Mouse (Mus musculus) cerebellum, adult (tissue): ENCODE results near the gene Mydgf.
A peak's percentile ranks its signal among the peaks of the same experiment; 100 is the strongest.

Experiments
- ATAC-seq: cut with Nextera tagmentation; 2 replicates; pipeline ENCODE4 v1.9.2; 2017; ENCODE audit warnings: mild to moderate bottlenecking, moderate library complexity, mixed read lengths; ENCODE audit not compliant: insufficient number of reproducible peaks, low FRiP score, low TSS enrichment

The Mydgf gene

GRCm38 (mm10) chr17:56183658-56184103, at the start of gene Mydgf:
Mydgf (minus strand) TSS chr17:56183920.
- ATAC-seq, result peak; percentile 88

- ATAC-seq, result no peak
Measured at GRCm38 (mm10) chr17:56233389-56233788, 49.7 kb upstream of the Mydgf start.

- ATAC-seq, result no peak
Measured at GRCm38 (mm10) chr17:56229943-56230342, 46.2 kb upstream of the Mydgf start.

DNA sequence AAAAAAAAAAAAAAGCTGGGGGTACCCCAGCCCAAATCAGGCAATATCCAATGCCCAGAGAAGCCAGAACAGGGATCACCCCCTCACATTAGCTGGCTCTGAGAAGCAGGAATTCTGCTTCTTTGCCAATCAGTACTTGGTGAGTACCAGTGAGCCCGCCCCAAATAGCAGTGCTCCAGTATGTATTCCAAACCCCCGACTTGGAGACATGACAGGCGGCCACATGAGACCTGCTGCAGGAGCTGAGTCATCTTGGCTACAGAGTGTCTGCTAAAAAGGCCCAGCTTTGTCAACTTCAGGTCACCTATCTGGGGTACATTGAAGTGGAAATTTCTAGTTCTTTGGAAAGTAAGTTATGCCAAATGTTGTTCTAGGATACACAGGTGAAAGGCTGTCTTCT, 42.8 kb upstream of the Mydgf start:
- no peak for ATAC-seq

- ATAC-seq, result no peak
Measured at GRCm38 (mm10) chr17:56224916-56225315, 41.2 kb upstream of the Mydgf start.

DNA sequence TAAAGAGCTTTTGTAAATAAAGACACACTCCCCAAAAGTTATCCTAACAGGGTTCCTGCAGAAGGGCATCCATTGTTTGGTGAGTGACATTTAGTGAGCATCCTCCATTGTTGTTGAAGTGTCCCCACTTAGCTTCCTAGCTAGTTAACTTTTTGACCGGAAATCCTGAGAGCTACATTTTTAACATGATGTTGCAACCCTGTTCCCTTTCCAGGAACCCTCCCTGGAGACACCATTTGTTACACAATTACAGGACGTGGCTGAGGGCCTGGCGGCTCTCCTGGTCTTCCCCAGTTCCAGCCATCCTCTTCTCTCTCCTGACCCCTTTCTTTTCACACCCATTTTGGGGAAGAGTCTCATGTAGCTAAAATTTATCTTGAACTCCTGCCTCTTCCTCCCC, 36.1 kb upstream of the Mydgf start:
- no peak for ATAC-seq

DNA sequence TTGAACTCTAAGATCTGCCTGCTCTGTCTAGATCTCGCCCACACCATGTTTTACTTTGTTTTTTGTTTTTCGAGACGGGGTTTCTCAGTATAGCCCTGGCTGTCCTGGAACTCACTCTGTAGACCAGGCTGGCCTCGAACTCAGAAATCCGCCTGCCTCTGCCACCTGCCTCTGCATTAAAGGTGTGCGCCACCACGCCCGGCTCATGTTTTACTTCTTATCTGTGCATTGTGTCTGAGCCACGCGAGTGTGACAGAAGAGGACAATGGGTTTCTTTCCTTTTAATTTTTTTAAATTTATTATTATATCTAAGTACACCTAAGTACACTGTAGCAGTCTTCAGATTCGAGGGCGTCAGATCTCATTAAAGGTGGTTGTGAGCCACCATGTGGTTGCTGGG, 35.5 kb upstream of the Mydgf start:
- ATAC-seq, result no peak

DNA sequence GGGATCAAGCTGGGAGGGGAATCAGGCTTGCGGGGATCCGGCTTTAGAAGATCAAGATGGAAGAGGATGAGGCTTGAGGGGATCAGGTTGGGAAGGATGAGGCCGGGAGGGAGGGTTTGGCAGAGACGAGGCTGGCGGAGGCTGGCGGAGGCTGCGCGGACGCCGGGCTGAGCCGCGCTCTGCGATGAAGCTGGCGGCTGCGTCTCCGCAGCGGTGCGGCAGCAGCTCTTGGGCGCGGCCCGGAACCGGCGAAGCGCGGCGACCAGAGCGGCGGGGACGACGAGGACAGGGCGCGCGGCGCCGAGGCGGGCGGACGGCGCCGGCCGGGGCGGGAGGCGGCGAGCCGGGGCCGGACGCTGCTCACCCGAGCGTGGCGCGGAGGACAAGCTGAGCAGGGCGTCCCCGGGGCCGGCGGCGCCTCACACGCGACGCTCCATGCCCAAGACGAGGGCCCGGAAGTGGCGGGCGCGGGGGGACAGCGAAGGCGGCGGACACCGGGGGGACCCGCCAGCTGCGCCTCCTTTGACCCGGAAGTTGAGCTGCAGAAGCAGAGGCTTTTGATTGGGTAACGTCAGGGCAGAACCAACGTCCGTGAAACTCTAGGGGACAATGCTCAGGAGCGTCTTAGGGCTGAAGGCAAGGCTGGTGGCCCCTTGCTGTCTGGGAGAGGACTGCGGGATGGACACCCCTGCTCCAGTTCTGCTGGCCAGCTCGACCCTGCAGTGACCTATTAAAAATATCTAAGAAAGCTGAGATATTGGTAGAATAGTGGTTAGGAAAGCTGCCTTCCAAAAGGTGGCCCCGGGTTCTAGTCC, 34.9 kb upstream of the Mydgf start, which contains the start of gene Dpp9:
Gene Dpp9, minus strand, starts transcription at position 529 of the 815 bp plus-strand sequence.
- peak; percentile 98 for ATAC-seq

DNA sequence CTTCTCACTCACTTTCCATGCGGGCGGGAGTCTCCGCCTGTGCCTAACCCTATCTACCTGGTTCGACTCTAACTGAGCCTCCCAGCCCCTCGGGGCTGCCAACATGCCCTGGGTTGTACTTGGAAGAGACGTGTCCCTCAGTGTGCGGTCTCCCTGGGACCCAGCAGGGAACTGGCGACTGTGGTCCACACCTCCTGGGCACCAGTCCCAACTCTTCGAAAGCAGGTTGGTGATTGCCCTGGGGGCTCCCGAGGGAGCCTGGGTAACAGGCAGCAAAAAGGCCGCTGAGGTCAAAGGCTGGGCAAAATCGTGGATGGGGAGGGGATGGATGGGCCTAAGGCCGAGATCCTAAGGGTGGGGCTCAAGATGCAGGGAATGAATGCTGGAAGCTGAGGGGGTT, 34.0 kb upstream of the Mydgf start:
- no peak for ATAC-seq

DNA sequence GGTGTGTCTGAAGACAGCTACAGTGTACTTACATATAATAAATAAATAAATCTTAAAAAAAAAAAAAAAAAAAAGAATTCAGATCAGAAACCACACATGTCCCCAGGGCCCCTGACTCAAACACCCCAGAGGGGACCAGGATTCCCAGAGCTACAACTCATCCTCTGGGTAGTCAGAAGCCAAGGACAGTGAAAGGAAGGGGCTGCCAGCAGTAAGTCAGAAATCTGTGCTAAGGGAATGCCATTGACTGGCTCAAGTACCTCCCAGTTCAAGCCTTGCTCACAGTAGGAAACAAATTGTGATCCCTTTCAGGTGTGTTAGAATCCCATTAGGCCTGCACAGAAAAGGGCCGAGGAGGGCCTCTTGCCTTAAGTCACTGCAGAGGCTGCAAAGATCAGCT, 30.5 kb upstream of the Mydgf start:
- no peak for ATAC-seq

- ATAC-seq, result no peak
Measured at GRCm38 (mm10) chr17:56212676-56213075, 29.0 kb upstream of the Mydgf start.

DNA sequence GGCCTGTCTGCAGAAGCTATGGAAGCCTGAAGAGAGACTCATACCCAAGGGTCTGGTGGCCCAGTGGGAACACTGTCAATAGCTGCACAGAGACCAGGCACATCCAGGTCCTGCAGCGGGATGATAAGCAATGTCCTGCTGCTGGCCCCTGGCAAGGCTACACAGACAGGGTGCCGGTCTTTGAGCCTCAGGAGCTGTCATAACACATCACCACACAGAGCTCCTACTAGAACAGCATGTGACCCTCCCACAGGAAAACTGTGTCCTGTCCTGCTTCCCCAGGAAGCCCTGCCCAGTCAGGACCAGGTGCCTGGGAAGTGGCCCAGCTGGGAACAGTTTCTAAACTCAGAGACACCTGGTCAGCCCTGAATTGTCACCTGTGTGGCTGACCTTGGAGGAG, 27.4 kb upstream of the Mydgf start:
- no peak for ATAC-seq

- no peak for ATAC-seq
Measured at GRCm38 (mm10) chr17:56208821-56209220, 25.1 kb upstream of the Mydgf start.

DNA sequence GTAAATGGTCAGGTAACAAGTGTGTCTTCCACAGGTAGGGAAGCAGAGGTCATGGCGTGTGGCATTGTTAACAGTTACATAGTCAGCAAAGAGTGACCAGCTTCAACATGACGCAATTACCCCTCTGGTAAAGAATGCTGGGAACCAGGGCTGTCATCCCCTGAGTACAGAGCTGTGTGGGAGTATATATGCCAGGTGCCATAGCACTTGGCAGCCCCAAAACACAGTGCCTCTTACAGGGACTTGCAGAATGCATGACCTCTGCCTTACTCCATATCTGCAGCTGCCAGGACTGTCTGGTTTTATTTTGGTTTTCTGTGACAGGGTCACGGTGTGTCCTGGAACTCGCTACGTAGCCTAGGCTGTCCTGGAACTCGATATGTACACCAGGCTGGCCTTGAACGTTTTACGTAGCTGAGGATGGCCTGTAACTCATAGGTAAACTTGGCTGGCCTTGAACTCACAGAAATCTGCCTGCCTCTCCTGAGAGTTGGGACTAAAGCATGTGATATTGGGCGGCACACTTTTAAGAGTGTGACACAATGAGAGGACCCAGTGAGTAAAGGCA, 24.3 kb upstream of the Mydgf start:
- no peak for ATAC-seq

GRCm38 (mm10) chr17:56206986-56207674, 23.4 kb upstream of the Mydgf start:
- no peak for ATAC-seq

DNA sequence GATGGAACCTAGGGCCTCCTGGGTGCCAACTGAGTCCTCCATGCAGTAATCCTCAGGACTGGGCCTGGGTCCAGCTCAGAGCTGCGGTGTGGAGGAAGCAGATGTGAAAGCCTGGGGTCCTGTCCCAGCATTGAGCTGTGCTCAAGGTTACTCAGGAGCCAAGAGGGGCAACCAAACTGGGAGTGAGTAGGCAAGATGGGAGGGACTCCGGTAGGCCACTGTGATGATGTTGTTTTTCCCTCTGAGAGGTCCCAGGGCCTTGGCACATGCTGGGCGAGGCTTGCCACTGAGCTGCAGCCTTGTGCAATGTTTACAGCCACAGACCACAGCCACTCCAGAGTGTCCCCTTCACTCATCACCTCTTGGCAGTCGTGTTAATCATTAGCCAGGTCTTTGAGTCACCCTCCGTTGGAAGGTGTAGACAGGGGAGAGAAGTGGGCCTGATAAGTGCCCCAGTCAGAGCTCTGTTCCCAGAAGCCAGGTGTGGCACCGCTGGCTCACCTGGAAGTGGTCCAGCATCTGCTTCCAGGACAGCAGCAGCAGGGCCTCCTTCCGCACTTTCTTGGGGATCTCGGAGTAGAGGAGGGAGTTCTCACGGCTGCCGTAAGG, 22.7 kb upstream of the Mydgf start:
- ATAC-seq, result no peak

DNA sequence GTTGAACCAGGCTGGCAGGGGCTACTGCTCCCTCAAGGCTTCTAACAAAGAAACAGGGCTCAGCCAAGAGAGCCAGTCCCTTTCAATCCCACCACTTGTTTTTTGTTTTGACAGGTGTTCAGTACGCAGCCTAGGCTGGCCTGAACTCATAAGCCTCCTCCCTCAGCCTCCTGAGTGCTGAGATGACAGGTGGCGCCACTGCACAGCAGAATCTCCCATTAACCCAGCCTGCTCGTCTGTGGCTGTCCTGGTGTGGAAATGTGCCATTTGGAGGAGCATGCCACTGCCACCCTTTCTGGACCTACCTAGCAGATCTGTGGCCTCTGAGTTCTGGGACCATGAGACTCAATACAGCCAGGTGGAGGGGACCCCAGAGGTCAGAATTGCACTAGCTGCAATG, 20.0 kb upstream of the Mydgf start:
- ATAC-seq, result no peak

GRCm38 (mm10) chr17:56202476-56202875, 18.8 kb upstream of the Mydgf start:
- ATAC-seq, result no peak

DNA sequence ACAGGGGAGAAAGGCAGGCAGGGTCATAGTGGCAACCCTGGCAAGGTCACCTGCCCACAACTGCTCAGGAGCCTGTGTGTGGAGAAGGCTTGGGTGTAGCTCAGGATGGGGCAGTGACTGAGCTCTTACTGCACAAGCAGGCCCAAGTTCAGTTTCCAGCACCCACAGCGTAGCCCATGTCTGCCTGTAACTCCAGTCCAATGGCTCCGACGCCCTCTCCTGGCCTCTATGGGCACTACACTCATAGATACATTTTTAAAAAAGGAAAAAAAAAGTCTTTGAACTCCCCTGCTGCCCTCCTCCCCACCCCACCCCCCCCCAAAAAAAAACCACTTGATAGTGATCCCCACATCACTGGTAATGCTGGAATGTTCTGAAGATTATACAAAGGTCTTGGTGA, 17.9 kb upstream of the Mydgf start:
- no peak for ATAC-seq

- no peak for ATAC-seq
Measured at GRCm38 (mm10) chr17:56200586-56200985, 16.9 kb upstream of the Mydgf start.

GRCm38 (mm10) chr17:56196860-56197259, 13.1 kb upstream of the Mydgf start:
- no peak for ATAC-seq
